Mouse (Mus musculus) heart, postnatal 25 days (tissue): ENCODE data around the gene Hnrnpul1. TPM values are rescaled to one million over a fixed set of nuclear protein-coding genes. Genes with fewer than 3 reads are reported as not detected.
A peak's percentile ranks its signal among the peaks of the same experiment; 100 is the strongest.

ENCODE experiments used
- DNase-seq: peaks from one replicate; pipeline ENCODE4 v3.0.0; 2022; ENCODE audit warnings: low spot score
- intact Hi-C: fragments of 180-260 bp; cut with DNase I; formaldehyde crosslinking; loops from one replicate; pipeline ENCODE4 v1.15.1; 2025
- total RNA-seq, 2 experiments: library from RNA; stranded (reverse); gene quantifications; 2 replicates each; pipeline ENCODE4 v1.2.3; 2021

Gene Hnrnpul1
- total RNA-seq, 2 experiments from 2014 or later: 77.8 TPM

- no peak for DNase-seq
- intact Hi-C loops: no loop called here
These were observed 77.5 kb downstream of the Hnrnpul1 start for GRCm38 (mm10) chr7:25677013-25677412.

DNA sequence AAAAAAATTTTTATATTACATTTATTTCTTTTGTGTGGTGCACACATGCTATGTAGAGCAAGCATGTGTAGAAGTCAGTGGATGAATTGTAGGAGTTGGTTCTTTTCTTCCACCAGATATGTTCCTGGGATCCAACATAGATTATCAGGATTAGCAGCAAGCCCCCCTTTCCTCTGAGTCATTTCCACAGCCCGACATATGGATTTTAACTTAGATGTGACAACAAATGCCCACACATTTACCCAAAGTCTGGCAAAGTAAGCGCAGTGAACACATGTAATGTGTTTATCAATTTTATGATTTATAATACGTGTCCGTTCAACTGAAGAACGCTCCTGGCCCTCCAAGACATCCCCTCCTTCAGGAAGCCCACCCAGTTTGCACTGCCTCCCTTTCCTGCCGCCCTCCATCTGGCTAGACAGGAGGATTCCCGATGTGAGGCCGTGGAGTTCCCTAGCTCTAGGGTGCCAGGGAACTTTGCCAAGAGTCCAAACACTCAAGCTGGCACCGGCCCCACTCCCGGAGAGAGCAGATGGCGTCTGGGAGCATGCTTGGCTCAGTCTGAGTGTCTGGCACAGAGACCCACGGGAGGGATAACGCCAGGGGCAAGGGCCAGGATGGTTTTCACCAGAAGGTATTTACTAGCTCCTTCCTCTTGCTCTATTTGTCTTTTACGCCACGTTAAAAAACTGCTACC is 78.3 kb downstream of the Hnrnpul1 start:
- DNase-seq: peak; percentile 73
- intact Hi-C loops: no loop called here

GRCm38 (mm10) chr7:25675405-25675804 is 79.2 kb downstream of the Hnrnpul1 start:
- intact Hi-C loops: no loop called here
- DNase-seq: no peak

DNA sequence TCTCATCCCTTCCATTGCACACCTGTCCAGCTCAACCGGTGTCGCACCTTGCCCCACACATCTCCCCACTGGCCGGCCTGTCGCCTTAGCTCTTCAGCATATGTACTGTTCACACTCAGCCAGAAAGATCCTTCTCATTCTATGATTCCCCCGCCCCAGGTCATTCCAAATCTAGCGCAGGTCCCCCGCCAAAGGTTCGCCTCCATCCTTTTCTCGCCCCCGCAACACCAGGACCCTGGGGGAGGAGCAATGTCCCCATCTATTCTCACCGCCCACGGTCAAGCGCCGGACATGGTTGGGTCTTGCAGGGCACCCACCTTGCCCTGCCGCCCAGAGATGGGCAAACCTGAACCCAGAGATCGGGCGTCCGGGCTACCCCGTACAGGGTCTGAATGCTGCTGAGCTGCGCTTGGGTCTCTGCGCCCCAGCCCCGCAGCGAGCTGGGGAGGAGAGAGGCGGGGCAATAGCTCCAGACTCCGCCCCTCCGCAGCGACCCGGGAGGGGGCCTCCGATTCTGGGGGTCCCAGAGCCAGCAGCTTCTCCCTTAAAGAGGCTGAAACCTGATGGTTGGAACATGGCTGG is 79.7 kb downstream of the Hnrnpul1 start, which contains the start of gene Tmem91:
Gene Tmem91 (minus strand): TSS at position 448 of the 582 bp plus-strand sequence.
- DNase-seq: no peak
- intact Hi-C loops: no loop called here

DNA sequence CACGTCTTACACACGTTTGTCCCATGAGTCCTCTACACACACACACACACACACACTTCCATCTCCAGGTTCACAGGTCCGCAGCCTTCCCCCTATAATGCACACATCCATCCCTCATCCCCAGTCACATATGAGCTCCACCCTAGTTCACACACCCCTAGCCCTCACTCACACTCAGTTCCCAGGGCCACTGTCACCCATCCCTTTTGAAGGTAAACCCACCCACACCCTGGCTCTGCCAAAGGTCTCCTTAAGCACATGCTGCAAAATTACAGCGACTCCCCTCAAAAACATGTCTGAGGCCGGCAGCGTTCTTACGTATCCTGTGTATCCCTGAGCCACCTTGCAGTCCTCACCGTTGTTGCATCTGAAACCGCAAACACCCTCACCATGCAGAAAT is 80.3 kb downstream of the Hnrnpul1 start:
- intact Hi-C loops: no loop called here
- DNase-seq: no peak

GRCm38 (mm10) chr7:25672442-25672841 is 82.1 kb downstream of the Hnrnpul1 start:
- DNase-seq: no peak
- intact Hi-C loops: no loop called here

GRCm38 (mm10) chr7:25671686-25672085 is 82.9 kb downstream of the Hnrnpul1 start:
- DNase-seq: no peak
- intact Hi-C loops: no loop called here

Other genes with a start within 250 kb of the Hnrnpul1 start
- gene Ceacam2, start 214.9 kb downstream of the Hnrnpul1 start, total RNA-seq: 1 to 10 TPM; 2.2 to 2.4 TPM
- under 1 TPM in 1 of 2 experiments, not detected in 1; 0.29 TPM for gene Erich4, start 138.9 kb downstream of the Hnrnpul1 start, total RNA-seq
- gene Dmac2, start 135.3 kb downstream of the Hnrnpul1 start, total RNA-seq: 10 to 100 TPM; 60.4 to 65.0 TPM
- gene B3gnt8, start 128.1 kb downstream of the Hnrnpul1 start, total RNA-seq: 1 to 10 TPM; 2.3 to 4.2 TPM
- 100 to 1,000 TPM; 184 to 199 TPM for gene Bckdha, start 95.8 kb downstream of the Hnrnpul1 start, total RNA-seq
- gene Exosc5, start 95.6 kb downstream of the Hnrnpul1 start, total RNA-seq: 10 to 100 TPM; 16.0 to 16.3 TPM
- not detected for gene Tmem91, start 79.6 kb downstream of the Hnrnpul1 start, total RNA-seq
- 10 to 100 TPM in 1 of 2 experiments, 1 to 10 TPM in 1; 8.3 to 10.9 TPM for gene B9d2, start 74.0 kb downstream of the Hnrnpul1 start, total RNA-seq
- 10 to 100 TPM; 23.8 to 24.5 TPM for gene Tgfb1, start 67.8 kb downstream of the Hnrnpul1 start, total RNA-seq
- gene Ccdc97, start 35.7 kb downstream of the Hnrnpul1 start, total RNA-seq: 10 to 100 TPM; 50.3 to 52.7 TPM
- 10 to 100 TPM; 78.6 to 99.4 TPM for gene Axl, start 33.9 kb upstream of the Hnrnpul1 start, total RNA-seq
- 1 to 10 TPM; 5.8 to 6.3 TPM for gene Cyp2s1, start 62.2 kb upstream of the Hnrnpul1 start, total RNA-seq
- 1 to 10 TPM; 1.4 to 1.5 TPM for gene Cyp2b10, start 142.9 kb upstream of the Hnrnpul1 start, total RNA-seq